Mouse (Mus musculus) hindbrain, embryonic 11.5 days (tissue): Measurements from ENCODE around the gene Pkdcc. TPM values are rescaled to one million over a fixed set of nuclear protein-coding genes. Genes with fewer than 3 reads are reported as not detected.
A peak's percentile ranks its signal among the peaks of the same experiment; 100 is the strongest.

Experiments
- ATAC-seq: fragments of 200-750 bp; cut with Nextera tagmentation; 2 replicates; pipeline ENCODE4 v1.8.0; 2017; ENCODE audit warnings: mild to moderate bottlenecking, moderate TSS enrichment, moderate library complexity; ENCODE audit not compliant: low FRiP score
- DNase-seq: peaks from one replicate; pipeline ENCODE4 v3.0.0-alpha.2; 2015; ENCODE audit warnings: low spot score
- H3K27ac ChIP-seq: fragments of 300-500 bp; sonication (generic); 2 replicates; pipeline ENCODE4 v1.5.1; 2014; ENCODE audit warnings: mild to moderate bottlenecking, low read depth, low read length
- H3K27me3 ChIP-seq: fragments of 300-500 bp; sonication (generic); 2 replicates; pipeline ENCODE4 v1.6.1; 2014; ENCODE audit warnings: mild to moderate bottlenecking, low read length, moderate library complexity, mixed read lengths; ENCODE audit not compliant: control insufficient read depth, insufficient read depth
- H3K36me3 ChIP-seq: fragments of 300-500 bp; sonication (generic); 2 replicates; pipeline ENCODE4 v1.6.1; 2014; ENCODE audit warnings: mild to moderate bottlenecking, low read length, moderate library complexity, mixed read lengths; ENCODE audit not compliant: control insufficient read depth, insufficient read depth
- H3K4me1 ChIP-seq: fragments of 300-500 bp; sonication (generic); replicated peaks from 2 replicates; pipeline ENCODE4 v1.6.1; 2014; ENCODE audit warnings: low read length, mixed read lengths; ENCODE audit not compliant: control insufficient read depth, insufficient read depth
- H3K4me2 ChIP-seq: fragments of 300-500 bp; sonication (generic); replicated peaks from 2 replicates; pipeline ENCODE4 v1.6.1; 2014; ENCODE audit warnings: mild to moderate bottlenecking, low read depth, low read length
- H3K4me3 ChIP-seq: fragments of 300-500 bp; sonication (generic); 2 replicates; pipeline ENCODE4 v1.5.1; 2014; ENCODE audit warnings: low read depth, low read length
- H3K9ac ChIP-seq: fragments of 300-500 bp; sonication (generic); 2 replicates; pipeline ENCODE4 v1.6.1; 2014; ENCODE audit warnings: low read depth, low read length
- H3K9me3 ChIP-seq: fragments of 300-500 bp; sonication (generic); 2 replicates; pipeline ENCODE4 v1.6.1; 2016; ENCODE audit warnings: low read length; ENCODE audit not compliant: control insufficient read depth
- WGBS: fragments of 180-500 bp; shearing (Covaris S2); extraction: QIAGEN DNeasy Blood & Tissue Kit; methylation state at CpG from one replicate; pipeline ENCODE4 v1.1.7; 2014; 5-methylcytosine and 5-hydroxymethylcytosine counted together
- polyA plus RNA-seq: library from polyadenylated mRNA; unstranded; fragments of >200 nt; fragmentation: Nextera tagmentation; extraction: Ambion mirVana; gene quantifications from 2 replicates; pipeline ENCODE4 v1.2.1, GENCODE M21; 2014

Pkdcc gene
- polyA plus RNA-seq, 1 experiment from 2014 or later: 10.8 TPM

DNA sequence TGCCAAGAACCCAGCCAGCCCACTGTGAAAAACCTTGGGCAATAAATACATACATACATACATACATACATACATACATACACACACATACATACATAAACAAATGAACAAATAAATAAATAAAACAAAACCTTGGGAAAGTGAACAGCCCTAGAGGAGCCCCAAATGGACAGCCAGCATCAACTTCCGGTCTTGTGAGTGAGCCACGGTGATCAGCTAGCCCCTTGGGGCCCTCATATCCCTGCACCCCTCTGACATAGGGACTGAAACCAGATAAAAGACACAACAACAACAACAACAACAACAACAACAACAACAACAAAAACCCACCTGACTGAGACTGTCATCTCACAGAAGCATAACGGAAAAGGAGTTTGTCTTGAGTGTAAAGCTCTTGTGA, 30.4 kb downstream of the Pkdcc start:
- Histone ChIP-seq H3K9ac (no peak overlapping the region), H3K4me1 (no peaks in the 10 kb centered on the region), H3K4me2 (no peak overlapping the region), H3K9me3 (no peaks in the 10 kb centered on the region), H3K27ac (no peak overlapping the region), H3K4me3 (no peak overlapping the region), H3K27me3 (no peaks in the 10 kb centered on the region), H3K36me3 (no peaks in the 10 kb centered on the region)
- DNase-seq (no peak), ATAC-seq (no peak)
- 83% methylated on average over 3 of the region's 3 CpGs for WGBS

DNA sequence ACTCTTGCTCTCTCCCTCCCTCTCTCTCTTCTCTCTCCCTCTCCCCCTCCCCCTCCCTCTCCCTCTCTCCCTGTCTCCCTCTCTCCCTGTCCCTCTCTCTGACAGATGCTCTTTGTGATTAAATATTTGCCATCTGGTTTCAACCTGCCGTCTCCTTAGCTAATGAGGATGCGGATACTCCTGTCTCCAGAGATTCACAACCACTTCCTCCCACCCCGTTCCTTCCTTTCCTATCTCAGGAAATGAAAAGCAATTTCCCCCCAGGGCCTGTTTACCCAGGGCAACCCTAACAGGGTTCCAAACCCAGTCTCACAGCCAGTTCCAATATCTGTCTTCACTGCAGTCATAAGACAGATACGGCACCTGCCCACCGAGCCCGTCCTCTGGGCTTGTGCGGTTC, 31.0 kb downstream of the Pkdcc start:
- H3K9me3 ChIP-seq: no peaks in the 10 kb centered on the region
- no peak overlapping the region for H3K4me2 ChIP-seq
- no peak overlapping the region for H3K27ac ChIP-seq
- H3K4me3 ChIP-seq: no peak overlapping the region
- H3K9ac ChIP-seq: no peak overlapping the region
- peak; percentile 22; the same call in 1 of the 2 replicates for ATAC-seq
- no peaks in the 10 kb centered on the region for H3K27me3 ChIP-seq
- no peaks in the 10 kb centered on the region for H3K36me3 ChIP-seq
- H3K4me1 ChIP-seq: no peaks in the 10 kb centered on the region
- 54% methylated on average over 7 of the region's 7 CpGs for WGBS
- no peak for DNase-seq

- WGBS: 67% methylated on average over 4 of the region's 4 CpGs
- Histone ChIP-seq H3K36me3 (no peaks in the 10 kb centered on the region), H3K27me3 (no peaks in the 10 kb centered on the region), H3K9me3 (no peaks in the 10 kb centered on the region), H3K9ac (no peak overlapping the region), H3K27ac (no peak overlapping the region), H3K4me1 (no peaks in the 10 kb centered on the region), H3K4me2 (no peak overlapping the region), H3K4me3 (no peak overlapping the region)
- ATAC-seq (no peak), DNase-seq (no peak)
Measured at GRCm38 (mm10) chr17:83247176-83247575, 32.1 kb downstream of the Pkdcc start.

DNA sequence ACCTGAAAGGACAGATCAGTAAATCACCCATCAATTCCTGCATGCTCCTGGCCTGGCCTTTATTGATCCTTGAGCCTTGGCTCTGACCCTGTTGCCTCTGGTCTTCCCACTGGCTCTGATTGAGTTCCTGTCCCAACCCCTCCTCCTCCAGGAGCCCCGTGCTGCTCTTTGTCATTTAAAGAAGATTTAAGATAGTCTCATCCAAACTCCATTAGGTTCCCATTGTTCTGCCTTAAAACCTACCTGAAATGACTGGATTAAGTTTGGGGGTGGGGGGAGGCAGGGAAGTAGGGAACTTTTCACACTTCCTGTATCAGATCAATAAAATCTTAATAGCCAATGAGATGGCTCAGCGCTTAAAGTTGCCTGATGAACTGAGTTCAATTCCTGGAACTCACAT, 33.4 kb downstream of the Pkdcc start:
- ATAC-seq (no peak), DNase-seq (no peak)
- Histone ChIP-seq H3K9ac (no peak overlapping the region), H3K4me2 (no peak overlapping the region), H3K4me3 (no peak overlapping the region), H3K36me3 (no peaks in the 10 kb centered on the region), H3K9me3 (no peaks in the 10 kb centered on the region), H3K27ac (no peak overlapping the region), H3K4me1 (no peaks in the 10 kb centered on the region), H3K27me3 (no peaks in the 10 kb centered on the region)
- WGBS: 44% methylated on average over 2 of the region's 2 CpGs

GRCm38 (mm10) chr17:83250903-83251526, 35.9 kb downstream of the Pkdcc start:
- ATAC-seq (no peak), DNase-seq (no peak)
- H3K27me3 ChIP-seq: no peaks in the 10 kb centered on the region
- H3K4me1 ChIP-seq: no peaks in the 10 kb centered on the region
- H3K36me3 ChIP-seq: no peaks in the 10 kb centered on the region
- no peak overlapping the region for H3K4me2 ChIP-seq
- WGBS: 79% methylated on average over 18 of the region's 18 CpGs
- H3K4me3 ChIP-seq: no peak overlapping the region
- no peaks in the 10 kb centered on the region for H3K9me3 ChIP-seq
- H3K27ac ChIP-seq: no peak overlapping the region
- H3K9ac ChIP-seq: no peak overlapping the region

GRCm38 (mm10) chr17:83253051-83253649, 38.1 kb downstream of the Pkdcc start:
- Histone ChIP-seq H3K9me3 (no peaks in the 10 kb centered on the region), H3K4me3 (no peak overlapping the region), H3K27ac (no peak overlapping the region), H3K36me3 (no peaks in the 10 kb centered on the region), H3K9ac (no peak overlapping the region), H3K4me1 (no peaks in the 10 kb centered on the region), H3K27me3 (no peaks in the 10 kb centered on the region), H3K4me2 (no peak overlapping the region)
- ATAC-seq: peak; percentile 47
- 33% methylated on average over 12 of the region's 12 CpGs for WGBS
- peak; percentile 73 for DNase-seq

GRCm38 (mm10) chr17:83267202-83268128, 52.4 kb downstream of the Pkdcc start:
- ATAC-seq: peak; percentile 94
- H3K4me2 ChIP-seq: peak overlapping the region; percentile 33
- 55% methylated on average over 23 of the region's 23 CpGs for WGBS
- no peaks in the 10 kb centered on the region; the same call in 1 of the 2 replicates for H3K4me1 ChIP-seq
- no peak overlapping the region for H3K9ac ChIP-seq
- 0 out of 2 replicates have a peak overlapping the region, but pooled peaks have one; percentile 12 for H3K4me3 ChIP-seq
- H3K27ac ChIP-seq: no peak overlapping the region
- H3K27me3 ChIP-seq: no peaks in the 10 kb centered on the region
- H3K36me3 ChIP-seq: no peaks in the 10 kb centered on the region
- no peaks in the 10 kb centered on the region for H3K9me3 ChIP-seq
- DNase-seq: peak; percentile 79

DNA sequence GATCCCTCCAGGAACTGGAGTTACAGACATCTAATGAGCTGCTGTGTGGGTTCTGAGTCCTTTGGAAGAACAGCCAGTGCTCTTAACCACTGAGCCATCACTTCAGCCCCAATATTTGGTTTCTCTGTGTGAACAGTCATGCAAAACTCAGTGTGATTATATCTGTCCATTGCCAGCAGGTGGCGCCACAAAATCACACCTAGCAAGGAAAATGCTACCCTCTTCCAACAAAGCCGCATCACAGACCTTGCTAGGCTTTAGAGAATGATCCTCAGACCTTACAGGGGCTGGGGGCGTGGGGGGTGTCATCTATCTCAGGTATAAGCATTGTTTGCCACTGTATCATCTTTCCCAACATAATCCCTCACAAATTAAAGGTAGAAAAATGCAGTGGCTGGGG, 56.4 kb downstream of the Pkdcc start:
- peaks cover 3% of the 10 kb centered on the region; the same call in 1 of the 2 replicates for H3K27me3 ChIP-seq
- DNase-seq (peak; percentile 90), ATAC-seq (no peak)
- H3K4me2 ChIP-seq: no peak overlapping the region
- WGBS: 4% methylated on average over 3 of the region's 3 CpGs
- H3K4me1 ChIP-seq: peaks cover 2% of the 10 kb centered on the region
- H3K27ac ChIP-seq: no peak overlapping the region
- no peaks in the 10 kb centered on the region for H3K36me3 ChIP-seq
- no peak overlapping the region for H3K4me3 ChIP-seq
- no peaks in the 10 kb centered on the region for H3K9me3 ChIP-seq
- H3K9ac ChIP-seq: no peak overlapping the region
